Mouse (Mus musculus): ENCODE measurements around the gene Itga3. TPM values are rescaled to one million over a fixed set of nuclear protein-coding genes. Genes with fewer than 3 reads are reported as not detected.
A peak's percentile ranks its signal among the peaks of the same experiment; 100 is the strongest.

Gene Itga3
- polyA plus RNA-seq, 1 experiment from 2014 or later = 9.4 TPM

DNA sequence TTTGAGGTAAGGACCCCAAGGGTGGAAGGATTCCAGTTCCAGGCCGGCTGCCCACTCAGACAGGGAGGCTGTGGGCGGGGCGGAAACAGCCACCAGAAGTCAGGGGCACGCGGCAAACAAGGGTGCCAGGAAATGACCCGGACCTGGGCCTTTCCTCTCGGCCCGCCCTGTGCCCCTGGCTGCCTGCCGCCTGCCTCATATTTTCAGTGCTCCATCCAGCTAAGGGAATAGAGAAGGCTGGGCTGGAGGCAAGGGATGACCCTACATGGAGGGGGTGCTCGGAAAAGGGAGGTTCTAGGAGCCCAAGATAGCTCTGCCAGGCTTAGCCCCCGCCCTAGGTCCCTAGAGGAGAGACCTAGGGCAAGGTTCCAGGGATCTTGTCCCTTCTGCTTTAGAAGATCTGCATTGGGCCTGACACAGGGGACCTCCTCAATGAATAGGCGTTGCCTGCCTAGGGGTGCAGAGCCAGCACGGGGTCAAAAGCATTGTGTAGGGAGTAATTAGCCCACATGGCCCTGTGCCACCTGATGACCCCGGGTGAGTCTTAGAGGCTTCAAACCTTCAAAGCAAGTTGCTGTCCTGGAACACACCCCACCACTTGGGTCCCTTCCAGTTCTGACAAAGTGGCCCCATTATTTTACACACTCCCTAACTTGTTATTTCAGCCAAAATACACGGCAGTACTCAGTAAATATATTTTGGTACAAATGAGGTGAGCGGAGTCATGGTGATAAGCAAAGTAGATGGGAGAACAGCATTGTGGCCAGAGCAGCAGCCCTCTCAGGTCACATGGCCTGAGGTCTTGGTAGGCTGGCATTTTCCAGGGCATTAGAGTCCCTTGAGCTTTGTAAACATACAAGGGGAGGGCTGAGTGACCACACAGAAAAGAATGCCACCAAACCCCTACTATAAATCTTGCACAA is 12.5 kb upstream of the Itga3 start:
- no peak overlapping the region for H3K4me3 ChIP-seq (ENCODE audit: control insufficient read depth in 1 of 2, insufficient read depth in 1 of 2, low read depth in 1 of 2, low read length in 2 of 2)
- peaks cover 21 to 28% of the 10 kb centered on the region in 2 experiments for H3K4me1 ChIP-seq (ENCODE audit: control insufficient read depth in 2 of 2, insufficient read depth in 2 of 2, low read length in 2 of 2)
- H3K27ac ChIP-seq (replicated peaks in 1 of 2; ENCODE audit: control insufficient read depth in 1 of 2, insufficient read depth in 1 of 2, low read depth in 2 of 2, low read length in 2 of 2) = no peak overlapping the region; a peak in 1 of 4 replicates
- no peaks in the 10 kb centered on the region for H3K36me3 ChIP-seq (ENCODE audit: control insufficient read depth, insufficient read depth, low read length)
- no peaks in the 10 kb centered on the region for H3K27me3 ChIP-seq (ENCODE audit: control insufficient read depth, insufficient read depth, low read length)
- no peak overlapping the region for H3K4me2 ChIP-seq (ENCODE audit: low read length)
- no peak overlapping the region for H3K9ac ChIP-seq (ENCODE audit: low read length)
- no peaks in the 10 kb centered on the region for H3K9me3 ChIP-seq (ENCODE audit: control insufficient read depth, low read length)
- 58% methylated on average over 16 of the region's 16 CpGs for WGBS
- ATAC-seq (ENCODE audit: insufficient number of reproducible peaks, insufficient read depth, low FRiP score, low read depth) = 0 out of 2 replicates have a peak, but pooled peaks have one; percentile 10

DNA sequence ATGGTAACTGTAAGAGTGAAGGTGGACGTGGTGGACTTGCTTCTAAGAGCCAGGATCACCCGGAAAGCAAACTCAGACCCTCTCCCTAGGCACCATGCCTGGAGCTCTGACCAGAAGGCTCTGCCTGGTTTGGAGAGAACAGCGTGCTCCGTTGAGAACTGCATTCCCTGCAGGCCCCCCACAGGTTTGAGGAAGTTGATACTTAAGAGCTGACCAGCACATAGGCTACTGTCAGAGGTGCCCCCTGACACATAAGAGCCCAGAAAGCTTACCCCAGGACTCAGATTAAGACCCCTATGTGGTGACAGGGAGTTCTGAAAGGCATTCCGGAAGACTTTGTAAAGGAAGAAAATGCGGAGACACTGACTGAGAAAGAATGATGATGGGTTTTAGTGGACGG is 11.7 kb upstream of the Itga3 start:
- Histone ChIP-seq H3K9me3 (ENCODE audit: control insufficient read depth, low read length) (no peaks in the 10 kb centered on the region), H3K27ac (replicated peaks in 1 of 2; ENCODE audit: control insufficient read depth in 1 of 2, insufficient read depth in 1 of 2, low read depth in 2 of 2, low read length in 2 of 2) (no peak overlapping the region; a peak in 1 of 4 replicates), H3K36me3 (ENCODE audit: control insufficient read depth, insufficient read depth, low read length) (no peaks in the 10 kb centered on the region), H3K27me3 (ENCODE audit: control insufficient read depth, insufficient read depth, low read length) (no peaks in the 10 kb centered on the region), H3K4me1 (ENCODE audit: control insufficient read depth in 2 of 2, insufficient read depth in 2 of 2, low read length in 2 of 2) (peaks cover 21 to 29% of the 10 kb centered on the region in 2 experiments), H3K4me2 (ENCODE audit: low read length) (no peak overlapping the region), H3K4me3 (ENCODE audit: control insufficient read depth in 1 of 2, insufficient read depth in 1 of 2, low read depth in 1 of 2, low read length in 2 of 2) (no peak overlapping the region), H3K9ac (ENCODE audit: low read length) (no peak overlapping the region)
- 58% methylated on average over 7 of the region's 7 CpGs for WGBS
- no peak for ATAC-seq (ENCODE audit: insufficient number of reproducible peaks, insufficient read depth, low FRiP score, low read depth)

DNA sequence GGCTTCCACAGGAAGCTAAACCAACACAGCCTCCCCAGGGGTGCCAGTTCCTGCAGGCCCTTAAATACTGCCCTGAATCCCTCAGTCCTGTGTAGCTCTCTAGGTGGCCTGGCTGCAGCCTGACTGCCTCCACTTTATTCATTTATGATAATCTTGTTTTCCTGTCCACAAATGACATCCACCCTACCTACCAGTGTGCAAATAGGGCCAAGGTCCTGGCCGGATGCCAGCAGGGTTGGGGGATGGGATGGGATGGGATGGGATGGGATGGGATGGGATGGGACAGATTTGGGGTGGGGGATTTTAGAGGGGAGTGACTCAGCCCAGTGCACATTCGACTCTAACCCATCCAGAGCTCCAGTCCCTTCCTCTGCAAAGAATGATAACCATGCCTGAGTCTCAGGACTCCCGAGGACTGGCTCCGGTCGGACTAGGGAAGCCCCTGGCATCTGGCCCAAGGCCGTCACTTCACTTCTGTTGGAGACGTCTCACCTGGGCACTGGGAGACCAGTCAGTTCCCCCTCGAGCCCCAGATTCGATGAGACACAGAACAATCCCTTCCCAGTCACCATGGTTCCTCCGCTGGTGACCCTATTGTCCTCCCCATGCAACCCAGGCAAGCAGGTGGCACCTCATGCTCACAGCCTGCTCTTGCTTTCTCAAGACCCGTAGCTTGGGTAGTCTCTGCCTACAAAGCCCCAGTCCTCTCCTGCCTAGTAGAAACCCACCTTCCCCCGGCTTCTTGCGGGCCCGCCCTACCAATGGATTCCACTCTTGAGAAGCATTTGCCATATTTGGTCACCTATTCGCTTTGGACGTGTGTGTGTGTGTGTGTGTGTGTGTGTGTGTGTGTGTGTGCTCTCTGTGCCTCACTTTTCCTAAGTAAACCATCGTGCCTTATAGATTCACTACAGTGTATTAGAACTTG is 11.0 kb upstream of the Itga3 start:
- Histone ChIP-seq H3K36me3 (ENCODE audit: control insufficient read depth, insufficient read depth, low read length) (no peaks in the 10 kb centered on the region), H3K9ac (ENCODE audit: low read length) (no peak overlapping the region), H3K4me1 (ENCODE audit: control insufficient read depth in 2 of 2, insufficient read depth in 2 of 2, low read length in 2 of 2) (peaks cover 21 to 29% of the 10 kb centered on the region in 2 experiments), H3K4me3 (ENCODE audit: control insufficient read depth in 1 of 2, insufficient read depth in 1 of 2, low read depth in 1 of 2, low read length in 2 of 2) (no peak overlapping the region), H3K9me3 (ENCODE audit: control insufficient read depth, low read length) (no peaks in the 10 kb centered on the region), H3K27me3 (ENCODE audit: control insufficient read depth, insufficient read depth, low read length) (no peaks in the 10 kb centered on the region), H3K4me2 (ENCODE audit: low read length) (no peak overlapping the region), H3K27ac (replicated peaks in 1 of 2; ENCODE audit: control insufficient read depth in 1 of 2, insufficient read depth in 1 of 2, low read depth in 2 of 2, low read length in 2 of 2) (no peak overlapping the region)
- 37% methylated on average over 17 of the region's 17 CpGs for WGBS
- no peak for ATAC-seq (ENCODE audit: insufficient number of reproducible peaks, insufficient read depth, low FRiP score, low read depth)

DNA sequence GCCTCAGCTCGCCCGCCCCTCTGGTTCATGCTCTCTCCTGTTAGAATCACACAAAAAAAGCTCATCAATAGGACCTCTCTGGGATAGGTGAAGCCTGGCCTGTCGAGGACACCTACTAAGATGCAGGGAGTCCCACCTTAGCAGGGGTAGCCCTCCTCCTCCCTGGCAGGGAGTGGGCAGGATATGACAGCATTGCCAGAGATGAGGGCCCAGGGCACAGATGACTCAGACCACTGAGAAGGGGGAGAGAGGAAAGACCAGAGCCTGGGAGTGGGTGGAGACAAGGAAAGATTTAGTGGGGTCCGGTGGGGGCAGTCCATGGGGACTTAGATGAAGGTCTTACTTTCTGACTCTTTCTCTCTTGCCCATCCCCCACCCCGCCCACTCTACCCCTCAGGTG is 9.6 kb upstream of the Itga3 start:
- no peaks in the 10 kb centered on the region for H3K27me3 ChIP-seq (ENCODE audit: control insufficient read depth, insufficient read depth, low read length)
- H3K4me1 ChIP-seq (ENCODE audit: control insufficient read depth in 2 of 2, insufficient read depth in 2 of 2, low read length in 2 of 2) = peaks cover 21 to 29% of the 10 kb centered on the region in 2 experiments
- no peak for ATAC-seq (ENCODE audit: insufficient number of reproducible peaks, insufficient read depth, low FRiP score, low read depth)
- no peak overlapping the region for H3K9ac ChIP-seq (ENCODE audit: low read length)
- H3K9me3 ChIP-seq (ENCODE audit: control insufficient read depth, low read length) = no peaks in the 10 kb centered on the region
- no peak overlapping the region for H3K4me2 ChIP-seq (ENCODE audit: low read length)
- H3K4me3 ChIP-seq (ENCODE audit: control insufficient read depth in 1 of 2, insufficient read depth in 1 of 2, low read depth in 1 of 2, low read length in 2 of 2) = no peak overlapping the region
- H3K27ac ChIP-seq (replicated peaks in 1 of 2; ENCODE audit: control insufficient read depth in 1 of 2, insufficient read depth in 1 of 2, low read depth in 2 of 2, low read length in 2 of 2) = 0 out of 4 replicates have a peak overlapping the region, but pooled peaks of 1 of the 2 experiments have one; percentile 14
- WGBS = 58% methylated on average over 5 of the region's 5 CpGs
- H3K36me3 ChIP-seq (ENCODE audit: control insufficient read depth, insufficient read depth, low read length) = no peaks in the 10 kb centered on the region

DNA sequence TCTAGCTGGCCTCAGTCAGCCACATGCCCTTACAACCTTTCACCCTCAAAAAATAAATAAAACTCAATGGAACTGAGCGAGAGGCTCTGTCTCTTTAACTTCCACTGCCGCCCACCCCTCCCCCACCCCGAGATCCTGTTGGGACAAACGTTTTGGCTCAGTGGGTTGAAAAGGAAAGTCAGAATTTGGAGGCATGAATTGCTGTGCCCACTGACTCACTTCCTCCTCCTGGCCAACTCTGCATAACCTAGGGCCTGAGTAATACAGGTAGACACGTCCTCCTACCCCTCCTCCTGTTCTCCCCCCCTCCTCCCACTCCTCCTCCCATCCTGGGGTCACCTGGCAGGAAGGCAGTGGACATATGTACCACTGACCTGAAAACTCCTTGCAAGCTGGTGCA is 9.1 kb upstream of the Itga3 start:
- Histone ChIP-seq H3K4me3 (ENCODE audit: control insufficient read depth in 1 of 2, insufficient read depth in 1 of 2, low read depth in 1 of 2, low read length in 2 of 2) (no peak overlapping the region), H3K9me3 (ENCODE audit: control insufficient read depth, low read length) (no peaks in the 10 kb centered on the region), H3K9ac (ENCODE audit: low read length) (no peak overlapping the region), H3K27ac (replicated peaks in 1 of 2; ENCODE audit: control insufficient read depth in 1 of 2, insufficient read depth in 1 of 2, low read depth in 2 of 2, low read length in 2 of 2) (0 out of 4 replicates have a peak overlapping the region, but pooled peaks of 1 of the 2 experiments have one; percentile 14), H3K4me2 (ENCODE audit: low read length) (no peak overlapping the region), H3K4me1 (ENCODE audit: control insufficient read depth in 2 of 2, insufficient read depth in 2 of 2, low read length in 2 of 2) (peaks cover 21 to 29% of the 10 kb centered on the region in 2 experiments), H3K36me3 (ENCODE audit: control insufficient read depth, insufficient read depth, low read length) (no peaks in the 10 kb centered on the region), H3K27me3 (ENCODE audit: control insufficient read depth, insufficient read depth, low read length) (no peaks in the 10 kb centered on the region)
- 19% methylated on average over 5 of the region's 5 CpGs for WGBS
- no peak for ATAC-seq (ENCODE audit: insufficient number of reproducible peaks, insufficient read depth, low FRiP score, low read depth)

DNA sequence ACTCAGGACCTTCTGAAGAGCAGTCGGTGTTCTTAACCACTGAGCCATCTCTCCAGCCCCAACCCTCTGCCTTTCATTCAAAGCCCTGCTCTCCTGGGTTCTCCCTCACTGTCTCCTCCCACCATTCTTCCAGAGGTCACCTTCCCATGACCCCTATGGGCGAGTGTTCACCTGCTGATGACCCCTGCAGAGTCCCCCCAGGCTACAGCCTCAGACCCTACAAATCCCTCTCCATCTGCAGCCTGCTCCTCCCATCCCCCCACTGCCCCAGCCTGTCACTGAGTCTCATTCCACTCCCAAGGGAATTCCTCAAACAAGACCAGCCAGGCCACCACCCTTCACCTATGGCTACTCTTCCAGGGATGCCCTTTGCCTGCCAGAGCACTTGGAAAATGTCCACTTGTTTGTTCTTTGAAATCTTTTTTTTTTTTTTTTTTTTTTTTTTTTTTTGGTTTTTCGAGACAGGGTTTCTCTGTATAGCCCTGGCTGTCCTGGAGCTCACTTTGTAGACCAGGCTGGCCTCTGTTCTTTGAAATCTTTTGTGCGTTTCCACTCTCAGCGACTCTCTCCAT is 8.3 kb upstream of the Itga3 start:
- 46% methylated on average over 5 of the region's 5 CpGs for WGBS
- no peak overlapping the region for H3K27ac ChIP-seq (replicated peaks in 1 of 2; ENCODE audit: control insufficient read depth in 1 of 2, insufficient read depth in 1 of 2, low read depth in 2 of 2, low read length in 2 of 2)
- no peak for ATAC-seq (ENCODE audit: insufficient number of reproducible peaks, insufficient read depth, low FRiP score, low read depth)
- no peak overlapping the region for H3K4me2 ChIP-seq (ENCODE audit: low read length)
- no peak overlapping the region for H3K9ac ChIP-seq (ENCODE audit: low read length)
- H3K27me3 ChIP-seq (ENCODE audit: control insufficient read depth, insufficient read depth, low read length) = no peaks in the 10 kb centered on the region
- H3K36me3 ChIP-seq (ENCODE audit: control insufficient read depth, insufficient read depth, low read length) = no peaks in the 10 kb centered on the region
- no peaks in the 10 kb centered on the region for H3K9me3 ChIP-seq (ENCODE audit: control insufficient read depth, low read length)
- H3K4me3 ChIP-seq (ENCODE audit: control insufficient read depth in 1 of 2, insufficient read depth in 1 of 2, low read depth in 1 of 2, low read length in 2 of 2) = no peak overlapping the region
- peaks cover 25 to 33% of the 10 kb centered on the region in 2 experiments for H3K4me1 ChIP-seq (ENCODE audit: control insufficient read depth in 2 of 2, insufficient read depth in 2 of 2, low read length in 2 of 2)

DNA sequence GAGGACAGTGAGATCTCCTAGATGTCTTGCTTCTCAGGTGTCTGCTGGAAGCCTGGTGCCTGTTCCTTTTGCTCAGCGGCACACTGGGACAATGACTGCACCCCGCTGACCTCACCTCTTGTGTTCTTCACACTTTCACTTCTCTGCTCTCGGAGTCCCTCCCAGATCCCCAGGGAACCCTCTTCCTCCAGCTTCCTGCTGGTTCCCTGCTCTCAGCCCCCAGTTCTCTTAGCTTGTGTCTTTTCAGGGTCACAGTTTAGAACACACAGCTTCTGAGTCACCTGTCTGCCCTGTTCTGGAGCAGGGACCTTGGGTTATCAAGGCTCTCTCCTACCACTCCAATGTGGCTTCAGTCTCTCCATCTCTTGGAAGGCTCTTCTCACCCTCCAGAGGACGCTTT is 7.6 kb upstream of the Itga3 start:
- 29% methylated on average over 4 of the region's 4 CpGs for WGBS
- H3K9me3 ChIP-seq (ENCODE audit: control insufficient read depth, low read length) = no peaks in the 10 kb centered on the region
- no peak overlapping the region for H3K9ac ChIP-seq (ENCODE audit: low read length)
- peaks cover 32 to 40% of the 10 kb centered on the region in 2 experiments for H3K4me1 ChIP-seq (ENCODE audit: control insufficient read depth in 2 of 2, insufficient read depth in 2 of 2, low read length in 2 of 2)
- no peaks in the 10 kb centered on the region for H3K27me3 ChIP-seq (ENCODE audit: control insufficient read depth, insufficient read depth, low read length)
- no peaks in the 10 kb centered on the region for H3K36me3 ChIP-seq (ENCODE audit: control insufficient read depth, insufficient read depth, low read length)
- no peak overlapping the region for H3K4me3 ChIP-seq (ENCODE audit: control insufficient read depth in 1 of 2, insufficient read depth in 1 of 2, low read depth in 1 of 2, low read length in 2 of 2)
- H3K27ac ChIP-seq (replicated peaks in 1 of 2; ENCODE audit: control insufficient read depth in 1 of 2, insufficient read depth in 1 of 2, low read depth in 2 of 2, low read length in 2 of 2) = no peak overlapping the region
- H3K4me2 ChIP-seq (ENCODE audit: low read length) = no peak overlapping the region
- ATAC-seq (ENCODE audit: insufficient number of reproducible peaks, insufficient read depth, low FRiP score, low read depth) = no peak
